Mouse (Mus musculus) intestine, embryonic 16.5 days (tissue): ENCODE results near the gene Zc3h4. TPM values are rescaled to one million over a fixed set of nuclear protein-coding genes. Genes with fewer than 3 reads are reported as not detected.
"Not testable (repeated sequence)": the region's sequence is repeated elsewhere in the genome, so short reads cannot be mapped to it uniquely, and the experiment has no call there.

Source experiments
- ATAC-seq: fragments of 200-750 bp; cut with Nextera tagmentation; 2 replicates; pipeline ENCODE4 v1.8.0; 2017; ENCODE audit warnings: moderate TSS enrichment, moderate library complexity
- H3K27ac ChIP-seq: fragments of 300-500 bp; sonication (generic); 2 replicates; pipeline ENCODE4 v1.5.1; 2014; ENCODE audit warnings: mild to moderate bottlenecking, low read length
- H3K27me3 ChIP-seq: fragments of 300-500 bp; sonication (generic); replicated peaks from 2 replicates; pipeline ENCODE4 v1.6.1; 2014; ENCODE audit warnings: low read length, control low read depth, mixed read lengths; ENCODE audit not compliant: control insufficient read depth, insufficient read depth
- H3K36me3 ChIP-seq: fragments of 300-500 bp; sonication (generic); 2 replicates; pipeline ENCODE4 v1.6.1; 2014; ENCODE audit warnings: low read length, control low read depth; ENCODE audit not compliant: control insufficient read depth, insufficient read depth
- H3K4me1 ChIP-seq: fragments of 300-500 bp; sonication (generic); 2 replicates; pipeline ENCODE4 v1.6.1; 2014; ENCODE audit warnings: low read length, control low read depth, mixed read lengths; ENCODE audit not compliant: control insufficient read depth, insufficient read depth
- H3K4me2 ChIP-seq: fragments of 300-500 bp; sonication (generic); 2 replicates; pipeline ENCODE4 v1.6.1; 2014; ENCODE audit warnings: low read depth, low read length, control low read depth
- H3K4me3 ChIP-seq: fragments of 300-500 bp; sonication (generic); 2 replicates; pipeline ENCODE4 v1.5.1; 2014; ENCODE audit warnings: mild to moderate bottlenecking, low read length
- H3K9ac ChIP-seq: fragments of 300-500 bp; sonication (generic); 2 replicates; pipeline ENCODE4 v1.6.1; 2014; ENCODE audit warnings: low read depth, low read length
- H3K9me3 ChIP-seq: fragments of 300-500 bp; sonication (generic); 2 replicates; pipeline ENCODE4 v1.6.1; 2016; ENCODE audit warnings: low read length, control low read depth; ENCODE audit not compliant: control insufficient read depth
- WGBS: fragments of 180-500 bp; shearing (Covaris S2); extraction: QIAGEN DNeasy Blood & Tissue Kit; methylation state at CpG from one replicate; pipeline ENCODE4 v1.1.7; 2014; 5-methylcytosine and 5-hydroxymethylcytosine counted together
- polyA plus RNA-seq: library from polyadenylated mRNA; unstranded; fragments of >200 nt; fragmentation: Nextera tagmentation; extraction: Ambion mirVana; gene quantifications from 2 replicates; pipeline ENCODE4 v1.2.1, GENCODE M21; 2015

The Zc3h4 gene
- polyA plus RNA-seq, 1 experiment from 2014 or later, result 9.6 TPM

GRCm38 (mm10) chr7:16373719-16374118 is 27.0 kb upstream of the Zc3h4 start:
- Histone ChIP-seq H3K4me1 (no peaks in the 10 kb centered on the region), H3K27ac (no peak overlapping the region), H3K27me3 (no peaks in the 10 kb centered on the region), H3K4me3 (no peak overlapping the region), H3K36me3 (peaks cover 24% of the 10 kb centered on the region; the same call in 1 of the 2 replicates), H3K4me2 (no peak overlapping the region), H3K9ac (no peak overlapping the region), H3K9me3 (no peaks in the 10 kb centered on the region)
- ATAC-seq, result peak; percentile 39; the same call in 1 of the 2 replicates
- 58% methylated on average over 2 of the region's 2 CpGs for WGBS

GRCm38 (mm10) chr7:16374989-16375388 is 25.7 kb upstream of the Zc3h4 start:
- no peaks in the 10 kb centered on the region for H3K27me3 ChIP-seq
- 72% methylated on average over 5 of the region's 5 CpGs for WGBS
- no peak overlapping the region for H3K4me3 ChIP-seq
- no peaks in the 10 kb centered on the region for H3K4me1 ChIP-seq
- no peak for ATAC-seq
- H3K27ac ChIP-seq, result no peak overlapping the region
- H3K36me3 ChIP-seq, result peaks cover 24% of the 10 kb centered on the region; the same call in 1 of the 2 replicates
- H3K9ac ChIP-seq, result no peak overlapping the region
- no peaks in the 10 kb centered on the region for H3K9me3 ChIP-seq
- no peak overlapping the region for H3K4me2 ChIP-seq

- Histone ChIP-seq H3K27me3 (no peaks in the 10 kb centered on the region), H3K27ac (no peak overlapping the region), H3K4me1 (no peaks in the 10 kb centered on the region), H3K9me3 (no peaks in the 10 kb centered on the region), H3K4me2 (no peak overlapping the region), H3K36me3 (peaks cover 21% of the 10 kb centered on the region; the same call in 1 of the 2 replicates), H3K4me3 (no peak overlapping the region), H3K9ac (no peak overlapping the region)
- peak; percentile 32; the same call in 1 of the 2 replicates for ATAC-seq
- 88% methylated on average over 1 of the region's 1 CpGs for WGBS
Measured at GRCm38 (mm10) chr7:16376505-16376904, 24.2 kb upstream of the Zc3h4 start.

GRCm38 (mm10) chr7:16387160-16388041 is 13.3 kb upstream of the Zc3h4 start, which contains the start of gene Sae1:
Gene Sae1 (minus strand): TSS chr7:16387806.
- peaks cover 17% of the 10 kb centered on the region for H3K4me1 ChIP-seq
- peak; percentile 96 for ATAC-seq
- peak within 1 kb of the TSS; percentile 88 for H3K4me2 ChIP-seq
- peak within 1 kb of the TSS; percentile 89 for H3K4me3 ChIP-seq
- H3K27me3 ChIP-seq, result no peaks in the 10 kb centered on the region
- peak within 1 kb of the TSS; percentile 78 for H3K27ac ChIP-seq
- peak within 1 kb of the TSS; percentile 99 for H3K9ac ChIP-seq
- H3K9me3 ChIP-seq, result no peaks in the 10 kb centered on the region
- WGBS, result under 1% methylated on average over 58 of the region's 58 CpGs
- H3K36me3 ChIP-seq, result no peaks in the 10 kb centered on the region

GRCm38 (mm10) chr7:16389942-16390341 is 10.8 kb upstream of the Zc3h4 start:
- not testable (repeated sequence) for H3K9ac ChIP-seq, H3K9me3 ChIP-seq, H3K27ac ChIP-seq, H3K4me2 ChIP-seq, H3K36me3 ChIP-seq, H3K27me3 ChIP-seq, ATAC-seq, H3K4me3 ChIP-seq
- peaks cover 17% of the 10 kb centered on the region for H3K4me1 ChIP-seq
- 76% methylated on average over 2 of the region's 2 CpGs for WGBS

- no peak for ATAC-seq
- 52% methylated on average over 4 of the region's 4 CpGs for WGBS
- H3K4me2 ChIP-seq, result no peak overlapping the region
Measured at GRCm38 (mm10) chr7:16392923-16393322, 7.8 kb upstream of the Zc3h4 start.

GRCm38 (mm10) chr7:16395944-16396343 is 4.8 kb upstream of the Zc3h4 start:
- Histone ChIP-seq H3K4me1 (peaks cover 4% of the 10 kb centered on the region), H3K9me3 (no peaks in the 10 kb centered on the region), H3K27ac (no peak overlapping the region), H3K36me3 (no peaks in the 10 kb centered on the region), H3K9ac (no peak overlapping the region), H3K4me2 (no peak overlapping the region), H3K4me3 (no peak overlapping the region), H3K27me3 (no peaks in the 10 kb centered on the region)
- WGBS, result 0% methylated on average over 2 of the region's 2 CpGs
- no peak for ATAC-seq

More at GRCm38 (mm10) chr7:16392923-16393322, 7.8 kb upstream of the Zc3h4 start:
- Histone ChIP-seq H3K36me3 (no peaks in the 10 kb centered on the region), H3K4me3 (no peak overlapping the region), H3K9ac (no peak overlapping the region), H3K4me1 (no peaks in the 10 kb centered on the region), H3K27ac (no peak overlapping the region), H3K9me3 (no peaks in the 10 kb centered on the region), H3K27me3 (no peaks in the 10 kb centered on the region)

GRCm38 (mm10) chr7:16397465-16397864 is 3.2 kb upstream of the Zc3h4 start:
- Histone ChIP-seq H3K27me3 (no peaks in the 10 kb centered on the region), H3K4me1 (peaks cover 4% of the 10 kb centered on the region), H3K9ac (no peak overlapping the region), H3K4me3 (no peak overlapping the region), H3K27ac (no peak overlapping the region), H3K4me2 (no peak overlapping the region), H3K9me3 (no peaks in the 10 kb centered on the region), H3K36me3 (no peaks in the 10 kb centered on the region)
- ATAC-seq, result no peak
- 80% methylated on average over 4 of the region's 4 CpGs for WGBS

- peak overlapping the region; percentile 94 for H3K4me3 ChIP-seq
- H3K4me2 ChIP-seq, result peak overlapping the region; percentile 79
- H3K27ac ChIP-seq, result peak overlapping the region; percentile 100
- H3K4me1 ChIP-seq, result peaks cover 9% of the 10 kb centered on the region
- 45% methylated on average over 3 of the region's 3 CpGs for WGBS
- ATAC-seq, result no peak
- peak overlapping the region; percentile 66 for H3K9ac ChIP-seq
- no peaks in the 10 kb centered on the region for H3K9me3 ChIP-seq
- H3K27me3 ChIP-seq, result no peaks in the 10 kb centered on the region
- no peaks in the 10 kb centered on the region for H3K36me3 ChIP-seq
Measured at GRCm38 (mm10) chr7:16398387-16399050, 2.2 kb upstream of the Zc3h4 start.
